Mouse (Mus musculus): ENCODE data around the gene Pfn3.

Gene Pfn3

GRCm38 (mm10) chr13:55398088-55398487, 16.9 kb downstream of the Pfn3 start, which contains the start of gene Slc34a1:
Slc34a1 (plus strand) TSS chr13:55398187.
- DNase-seq (ENCODE audit: low read depth, low spot score): no peak

- peak; percentile 49 for DNase-seq (ENCODE audit: low read depth, low spot score)
Measured at GRCm38 (mm10) chr13:55392933-55393332, 22.1 kb downstream of the Pfn3 start.

GRCm38 (mm10) chr13:55391626-55392029, 23.4 kb downstream of the Pfn3 start:
- DNase-seq (ENCODE audit: low read depth, low spot score): no peak

GRCm38 (mm10) chr13:55390644-55391043, 24.4 kb downstream of the Pfn3 start:
- DNase-seq (ENCODE audit: low read depth, low spot score): no peak

GRCm38 (mm10) chr13:55381790-55382189, 33.2 kb downstream of the Pfn3 start:
- no peak for DNase-seq (ENCODE audit: low read depth, low spot score)

GRCm38 (mm10) chr13:55378907-55379580, 36.0 kb downstream of the Pfn3 start:
- DNase-seq (ENCODE audit: low read depth, low spot score): no peak

GRCm38 (mm10) chr13:55375877-55376276, 39.2 kb downstream of the Pfn3 start:
- no peak for DNase-seq (ENCODE audit: low read depth, low spot score)

GRCm38 (mm10) chr13:55374206-55374924, 40.7 kb downstream of the Pfn3 start:
- DNase-seq (ENCODE audit: low read depth, low spot score): no peak

GRCm38 (mm10) chr13:55371740-55372139, 43.3 kb downstream of the Pfn3 start:
- DNase-seq (ENCODE audit: low read depth, low spot score): no peak

- DNase-seq (ENCODE audit: low read depth, low spot score): no peak
Measured at GRCm38 (mm10) chr13:55371007-55371681, 43.9 kb downstream of the Pfn3 start.

GRCm38 (mm10) chr13:55370234-55370633, 44.8 kb downstream of the Pfn3 start:
- DNase-seq (ENCODE audit: low read depth, low spot score): no peak

- DNase-seq (ENCODE audit: low read depth, low spot score): peak; percentile 90
Measured at GRCm38 (mm10) chr13:55369531-55370114, 45.4 kb downstream of the Pfn3 start, which contains the start of gene Rgs14. Rgs14 (plus strand) TSS chr13:55369732.

GRCm38 (mm10) chr13:55368401-55368800, 46.6 kb downstream of the Pfn3 start:
- DNase-seq (ENCODE audit: low read depth, low spot score): no peak
